Mouse (Mus musculus): ENCODE results near the gene Ube2g2. TPM values are rescaled to one million over a fixed set of nuclear protein-coding genes. Genes with fewer than 3 reads are reported as not detected.

The Ube2g2 gene
- polyA plus RNA-seq, 1 experiment, result 85.5 TPM

GRCm38 (mm10) chr10:77607441-77607840, 14.6 kb upstream of the Ube2g2 start:
- no peaks in the 10 kb centered on the region for H3K27me3 ChIP-seq (ENCODE audit: control insufficient read depth, insufficient read depth, insufficient read length)
- peaks cover 45% of the 10 kb centered on the region for H3K79me2 ChIP-seq (ENCODE audit: control insufficient read depth, insufficient read depth)
- TF ChIP-seq CTCF (IDR thresholded peaks at IDR 0.05; ENCODE audit: control insufficient read depth, insufficient read depth, insufficient read length) (no peak), MAX (IDR thresholded peaks at IDR 0.05) (no peak), CEBPB (IDR thresholded peaks at IDR 0.05; ENCODE audit: low read depth) (no peak), MYOD1 (IDR thresholded peaks at IDR 0.05; ENCODE audit: control insufficient read depth, insufficient read length, low read depth) (no peak), MYOG (IDR thresholded peaks at IDR 0.05; ENCODE audit: control insufficient read depth, extremely low read depth, insufficient read length) (no peak), FOSL1 (IDR thresholded peaks at IDR 0.05; ENCODE audit: insufficient read depth, low read length, poor library complexity, severe bottlenecking) (no peak), USF1 (IDR thresholded peaks at IDR 0.05; ENCODE audit: low read depth) (no peak)
- peak overlapping the region; percentile 89 for H3K4me3 ChIP-seq (ENCODE audit: insufficient read depth, poor library complexity, severe bottlenecking)
- no peak overlapping the region for H3ac ChIP-seq (ENCODE audit: control insufficient read depth, insufficient read length, low read depth)
- peaks cover 26% of the 10 kb centered on the region for H3K79me3 ChIP-seq (ENCODE audit: low read depth)
- peaks cover 34% of the 10 kb centered on the region for H3K36me3 ChIP-seq (ENCODE audit: control insufficient read depth, insufficient read depth)

DNA sequence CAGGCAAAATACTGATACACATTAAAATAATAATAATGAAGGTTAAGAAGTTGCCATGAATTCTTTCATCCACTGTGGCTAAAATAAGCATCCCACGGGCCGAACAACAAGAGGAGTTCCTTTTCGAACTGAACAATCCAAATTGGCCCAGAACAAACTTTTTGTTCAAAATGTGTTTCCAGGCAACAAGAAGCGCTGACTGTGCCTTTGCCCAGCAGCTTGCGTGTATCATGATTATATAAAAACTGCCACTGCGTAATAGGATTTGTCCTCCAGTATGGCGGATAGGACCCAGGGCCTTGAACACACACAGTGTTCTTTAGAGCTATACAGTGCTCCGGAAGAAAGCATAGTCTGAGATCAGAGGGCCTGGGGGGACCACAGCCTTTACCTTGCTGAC, 13.5 kb upstream of the Ube2g2 start:
- TF ChIP-seq CTCF (IDR thresholded peaks at IDR 0.05; ENCODE audit: control insufficient read depth, insufficient read depth, insufficient read length) (no peak), MAX (IDR thresholded peaks at IDR 0.05) (no peak), USF1 (IDR thresholded peaks at IDR 0.05; ENCODE audit: low read depth) (no peak), MYOG (IDR thresholded peaks at IDR 0.05; ENCODE audit: control insufficient read depth, extremely low read depth, insufficient read length) (no peak), MYOD1 (IDR thresholded peaks at IDR 0.05; ENCODE audit: control insufficient read depth, insufficient read length, low read depth) (no peak), CEBPB (IDR thresholded peaks at IDR 0.05; ENCODE audit: low read depth) (no peak), FOSL1 (IDR thresholded peaks at IDR 0.05; ENCODE audit: insufficient read depth, low read length, poor library complexity, severe bottlenecking) (no peak)
- Histone ChIP-seq H3K79me2 (ENCODE audit: control insufficient read depth, insufficient read depth) (peaks cover 45% of the 10 kb centered on the region), H3ac (ENCODE audit: control insufficient read depth, insufficient read length, low read depth) (no peak overlapping the region), H3K79me3 (ENCODE audit: low read depth) (peaks cover 30% of the 10 kb centered on the region), H3K27me3 (ENCODE audit: control insufficient read depth, insufficient read depth, insufficient read length) (no peaks in the 10 kb centered on the region), H3K36me3 (ENCODE audit: control insufficient read depth, insufficient read depth) (peaks cover 44% of the 10 kb centered on the region), H3K4me3 (ENCODE audit: insufficient read depth, poor library complexity, severe bottlenecking) (no peak overlapping the region)

DNA sequence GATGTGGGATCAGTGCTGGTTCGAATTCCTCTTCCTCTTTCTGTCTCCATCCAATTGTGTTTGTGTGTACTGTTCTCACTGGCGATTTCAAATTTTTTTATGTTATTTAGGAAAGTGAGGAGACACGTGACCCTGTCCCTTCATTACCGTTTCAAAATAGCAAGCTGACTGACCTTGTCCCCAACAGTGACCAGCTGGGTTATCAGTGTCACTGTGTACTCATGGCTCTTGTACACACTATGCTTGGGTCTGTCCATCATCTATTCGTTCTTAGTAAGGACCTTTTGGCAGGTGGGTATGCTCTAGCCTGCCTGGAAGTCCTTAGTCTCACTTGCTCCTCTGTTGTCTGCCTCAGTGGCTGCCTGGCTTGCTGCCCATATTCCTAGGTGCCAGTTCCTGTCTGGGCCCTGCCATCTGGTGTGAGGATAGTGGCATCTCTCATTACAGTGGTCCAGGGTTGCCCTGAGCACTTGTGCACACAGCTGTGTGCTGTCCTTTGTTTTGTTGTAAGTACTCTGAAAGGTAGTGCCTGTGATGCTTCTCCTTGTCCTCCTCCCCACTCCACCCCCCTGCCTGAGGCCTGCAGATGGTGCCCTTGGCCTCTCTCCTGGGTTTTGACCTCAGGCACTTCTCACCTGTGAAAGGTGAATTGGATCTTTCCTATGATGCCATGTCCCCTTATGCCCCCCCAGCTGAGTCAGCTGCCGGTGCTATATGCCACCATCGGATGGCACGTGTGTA, 11.7 kb upstream of the Ube2g2 start:
- H3K36me3 ChIP-seq (ENCODE audit: control insufficient read depth, insufficient read depth), result peaks cover 62% of the 10 kb centered on the region
- TF ChIP-seq MAX (IDR thresholded peaks at IDR 0.05), result no peak
- no peak for TF ChIP-seq CEBPB (IDR thresholded peaks at IDR 0.05; ENCODE audit: low read depth)
- H3ac ChIP-seq (ENCODE audit: control insufficient read depth, insufficient read length, low read depth), result no peak overlapping the region
- H3K4me3 ChIP-seq (ENCODE audit: insufficient read depth, poor library complexity, severe bottlenecking), result no peak overlapping the region
- H3K27me3 ChIP-seq (ENCODE audit: control insufficient read depth, insufficient read depth, insufficient read length), result no peaks in the 10 kb centered on the region
- H3K79me2 ChIP-seq (ENCODE audit: control insufficient read depth, insufficient read depth), result peaks cover 45% of the 10 kb centered on the region
- H3K79me3 ChIP-seq (ENCODE audit: low read depth), result peaks cover 30% of the 10 kb centered on the region

DNA sequence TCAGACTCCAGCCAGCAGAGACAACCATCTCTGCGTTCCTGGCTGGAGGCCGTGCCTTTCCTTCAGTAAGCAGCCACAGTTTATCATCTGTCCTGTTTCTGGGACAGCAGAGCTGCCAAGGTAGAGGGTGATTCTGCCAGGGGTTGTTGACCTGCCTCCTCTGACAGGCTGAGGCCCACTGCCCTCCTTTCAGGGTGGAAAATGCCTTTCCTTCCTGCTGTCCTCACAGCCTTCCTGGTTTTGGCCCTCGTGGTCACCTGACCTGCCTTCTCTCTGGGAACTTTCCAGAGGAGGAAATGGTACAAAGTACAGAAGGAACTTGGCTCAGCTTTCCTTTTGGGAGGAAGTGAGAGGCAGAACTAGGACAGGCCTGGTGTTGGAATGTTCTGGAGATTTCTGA, 8.7 kb upstream of the Ube2g2 start:
- Histone ChIP-seq H3K79me3 (ENCODE audit: low read depth) (peaks cover 12% of the 10 kb centered on the region), H3ac (ENCODE audit: control insufficient read depth, insufficient read length, low read depth) (no peak overlapping the region), H3K4me3 (ENCODE audit: insufficient read depth, poor library complexity, severe bottlenecking) (no peak overlapping the region), H3K27me3 (ENCODE audit: control insufficient read depth, insufficient read depth, insufficient read length) (no peaks in the 10 kb centered on the region), H3K79me2 (ENCODE audit: control insufficient read depth, insufficient read depth) (peaks cover 25% of the 10 kb centered on the region), H3K36me3 (ENCODE audit: control insufficient read depth, insufficient read depth) (peaks cover 85% of the 10 kb centered on the region)
- TF ChIP-seq CTCF (IDR thresholded peaks at IDR 0.05; ENCODE audit: control insufficient read depth, insufficient read depth, insufficient read length) (no peak), FOSL1 (IDR thresholded peaks at IDR 0.05; ENCODE audit: insufficient read depth, low read length, poor library complexity, severe bottlenecking) (no peak), MYOD1 (IDR thresholded peaks at IDR 0.05; ENCODE audit: control insufficient read depth, insufficient read length, low read depth) (no peak), MAX (IDR thresholded peaks at IDR 0.05) (no peak), CEBPB (IDR thresholded peaks at IDR 0.05; ENCODE audit: low read depth) (no peak), MYOG (IDR thresholded peaks at IDR 0.05; ENCODE audit: control insufficient read depth, extremely low read depth, insufficient read length) (no peak), USF1 (IDR thresholded peaks at IDR 0.05; ENCODE audit: low read depth) (no peak)

DNA sequence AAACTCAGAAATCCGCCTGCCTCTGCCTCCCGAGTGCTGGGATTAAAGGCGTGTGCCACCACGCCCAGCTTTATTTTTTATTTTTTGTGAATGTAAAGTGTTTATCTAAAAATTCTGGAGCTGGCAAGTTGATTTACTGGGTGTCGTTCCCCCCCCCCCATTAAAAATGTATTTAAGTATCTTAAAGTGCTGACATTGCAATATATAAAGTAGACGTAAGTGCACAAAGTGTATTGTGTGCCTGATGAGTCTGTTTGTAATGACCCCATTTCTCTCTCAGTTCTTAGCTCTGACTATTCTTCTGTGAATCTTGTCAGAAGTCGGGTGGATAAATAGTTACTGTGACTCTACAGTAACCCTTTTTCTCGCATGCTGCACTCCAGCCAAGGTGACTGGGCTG, 6.4 kb upstream of the Ube2g2 start:
- Histone ChIP-seq H3ac (ENCODE audit: control insufficient read depth, insufficient read length, low read depth) (no peak overlapping the region), H3K36me3 (ENCODE audit: control insufficient read depth, insufficient read depth) (peaks cover 78% of the 10 kb centered on the region), H3K79me3 (ENCODE audit: low read depth) (peaks cover 6% of the 10 kb centered on the region), H3K27me3 (ENCODE audit: control insufficient read depth, insufficient read depth, insufficient read length) (no peaks in the 10 kb centered on the region), H3K79me2 (ENCODE audit: control insufficient read depth, insufficient read depth) (peaks cover 2% of the 10 kb centered on the region), H3K4me3 (ENCODE audit: insufficient read depth, poor library complexity, severe bottlenecking) (no peak overlapping the region)
- TF ChIP-seq FOSL1 (IDR thresholded peaks at IDR 0.05; ENCODE audit: insufficient read depth, low read length, poor library complexity, severe bottlenecking) (no peak), CEBPB (IDR thresholded peaks at IDR 0.05; ENCODE audit: low read depth) (no peak), MYOD1 (IDR thresholded peaks at IDR 0.05; ENCODE audit: control insufficient read depth, insufficient read length, low read depth) (no peak), MYOG (IDR thresholded peaks at IDR 0.05; ENCODE audit: control insufficient read depth, extremely low read depth, insufficient read length) (no peak), CTCF (IDR thresholded peaks at IDR 0.05; ENCODE audit: control insufficient read depth, insufficient read depth, insufficient read length) (no peak), USF1 (IDR thresholded peaks at IDR 0.05; ENCODE audit: low read depth) (no peak), MAX (IDR thresholded peaks at IDR 0.05) (no peak)

GRCm38 (mm10) chr10:77616166-77616565, 5.9 kb upstream of the Ube2g2 start:
- Histone ChIP-seq H3K79me2 (ENCODE audit: control insufficient read depth, insufficient read depth) (no peaks in the 10 kb centered on the region), H3K27me3 (ENCODE audit: control insufficient read depth, insufficient read depth, insufficient read length) (no peaks in the 10 kb centered on the region), H3K4me3 (ENCODE audit: insufficient read depth, poor library complexity, severe bottlenecking) (no peak overlapping the region), H3K79me3 (ENCODE audit: low read depth) (peaks cover 4% of the 10 kb centered on the region), H3K36me3 (ENCODE audit: control insufficient read depth, insufficient read depth) (peaks cover 74% of the 10 kb centered on the region), H3ac (ENCODE audit: control insufficient read depth, insufficient read length, low read depth) (no peak overlapping the region)
- no peak for TF ChIP-seq CTCF (IDR thresholded peaks at IDR 0.05; ENCODE audit: control insufficient read depth, insufficient read depth, insufficient read length)
- TF ChIP-seq MYOG (IDR thresholded peaks at IDR 0.05; ENCODE audit: control insufficient read depth, extremely low read depth, insufficient read length), result no peak
- no peak for TF ChIP-seq CEBPB (IDR thresholded peaks at IDR 0.05; ENCODE audit: low read depth)
- no peak for TF ChIP-seq USF1 (IDR thresholded peaks at IDR 0.05; ENCODE audit: low read depth)
- TF ChIP-seq MYOD1 (IDR thresholded peaks at IDR 0.05; ENCODE audit: control insufficient read depth, insufficient read length, low read depth), result no peak
- no peak for TF ChIP-seq FOSL1 (IDR thresholded peaks at IDR 0.05; ENCODE audit: insufficient read depth, low read length, poor library complexity, severe bottlenecking)
- TF ChIP-seq MAX (IDR thresholded peaks at IDR 0.05), result no peak
